Mouse (Mus musculus) frontal cortex, postnatal 14 days (tissue): Measurements from ENCODE around the gene Ubb.

Experiments used
- DNase-seq, 2 experiments: peaks; one replicate each; pipeline ENCODE4 v3.0.0; 2022; ENCODE audit warnings: low spot score in 2 of 2

Ubb gene

DNA sequence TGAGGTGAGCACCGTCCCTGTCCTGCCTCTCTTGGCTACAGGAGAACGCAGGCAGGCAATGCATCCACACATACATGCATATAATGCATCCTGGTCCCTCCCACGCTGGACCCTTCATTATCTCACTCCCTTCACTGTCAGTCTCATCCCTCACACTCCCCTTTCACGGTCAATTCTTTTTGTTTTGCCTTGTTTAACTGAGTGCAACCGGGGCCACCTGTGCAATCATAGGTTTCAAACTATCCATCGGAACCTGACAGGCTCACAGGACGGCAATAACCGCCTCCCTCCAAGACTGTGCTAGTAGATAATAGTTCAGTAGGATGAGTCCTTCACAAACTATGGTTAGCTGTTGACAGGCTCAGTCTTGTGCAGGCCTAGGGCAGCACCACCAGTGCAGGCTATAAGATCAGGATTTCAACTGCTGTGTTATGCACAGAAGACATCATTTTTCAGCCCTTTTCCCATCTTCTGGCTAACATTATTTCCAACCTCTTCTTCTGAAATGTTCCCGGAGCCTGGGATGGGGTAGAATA lies 33.8 kb downstream of the Ubb start:
- DNase-seq = no peak

DNA sequence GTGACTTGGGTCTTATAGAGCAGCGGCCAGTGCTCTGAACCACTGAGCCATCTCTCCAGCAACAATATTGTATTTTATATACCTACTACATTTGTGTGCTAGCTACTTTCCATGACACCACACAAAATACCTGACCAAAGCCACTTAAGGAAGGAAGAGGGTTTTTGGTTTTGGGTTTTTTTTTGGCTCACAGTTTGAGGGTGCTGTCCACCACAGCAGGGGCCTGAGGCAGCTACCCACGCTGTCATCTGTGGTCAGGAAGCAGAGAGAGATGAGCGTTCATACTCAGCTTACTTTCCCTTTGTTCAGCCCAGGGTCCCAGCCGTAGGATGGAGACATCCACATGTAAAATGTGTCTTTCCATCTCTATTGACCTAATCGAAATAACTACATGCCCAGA lies 36.1 kb downstream of the Ubb start:
- no peak for DNase-seq

DNA sequence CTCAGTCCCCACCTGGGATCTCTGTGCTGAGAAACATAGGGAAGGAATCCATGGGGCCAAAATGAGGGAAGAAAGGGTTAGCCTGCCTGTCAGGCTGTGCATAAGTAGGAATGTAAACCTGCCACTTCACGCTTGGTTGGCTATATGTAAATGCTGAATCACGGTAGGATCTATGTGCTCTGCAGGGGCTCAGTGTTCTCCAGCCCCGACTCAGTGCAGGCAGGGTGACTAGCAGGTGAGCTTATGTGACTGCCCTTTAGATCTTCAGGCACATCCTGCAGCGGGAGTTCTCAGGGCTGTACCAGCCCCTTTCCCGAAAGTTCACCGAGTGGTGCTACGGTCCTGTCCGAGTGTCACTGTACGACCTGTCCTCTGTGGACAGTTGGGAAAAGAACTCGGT lies 38.4 kb downstream of the Ubb start:
- DNase-seq = no peak

DNA sequence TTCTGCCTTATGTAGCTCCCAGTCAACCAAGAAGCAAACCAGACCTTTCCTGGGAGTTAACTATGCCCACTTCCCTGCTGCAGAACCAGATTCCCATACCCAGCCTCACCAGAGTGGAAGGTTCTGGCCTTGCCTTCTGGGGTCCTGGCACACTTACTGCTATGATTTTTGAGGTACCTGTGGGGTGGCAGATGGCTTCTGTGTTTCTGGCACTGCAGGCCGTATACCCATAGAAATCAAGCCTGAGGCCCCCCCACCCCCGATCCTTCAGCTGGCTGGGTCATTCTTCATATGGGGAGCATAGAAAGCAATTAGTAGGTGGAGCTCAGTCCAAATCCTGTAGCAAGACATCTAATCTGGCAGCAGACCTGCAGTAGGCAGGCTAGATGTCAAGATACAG lies 40.1 kb downstream of the Ubb start:
- no peak for DNase-seq

DNA sequence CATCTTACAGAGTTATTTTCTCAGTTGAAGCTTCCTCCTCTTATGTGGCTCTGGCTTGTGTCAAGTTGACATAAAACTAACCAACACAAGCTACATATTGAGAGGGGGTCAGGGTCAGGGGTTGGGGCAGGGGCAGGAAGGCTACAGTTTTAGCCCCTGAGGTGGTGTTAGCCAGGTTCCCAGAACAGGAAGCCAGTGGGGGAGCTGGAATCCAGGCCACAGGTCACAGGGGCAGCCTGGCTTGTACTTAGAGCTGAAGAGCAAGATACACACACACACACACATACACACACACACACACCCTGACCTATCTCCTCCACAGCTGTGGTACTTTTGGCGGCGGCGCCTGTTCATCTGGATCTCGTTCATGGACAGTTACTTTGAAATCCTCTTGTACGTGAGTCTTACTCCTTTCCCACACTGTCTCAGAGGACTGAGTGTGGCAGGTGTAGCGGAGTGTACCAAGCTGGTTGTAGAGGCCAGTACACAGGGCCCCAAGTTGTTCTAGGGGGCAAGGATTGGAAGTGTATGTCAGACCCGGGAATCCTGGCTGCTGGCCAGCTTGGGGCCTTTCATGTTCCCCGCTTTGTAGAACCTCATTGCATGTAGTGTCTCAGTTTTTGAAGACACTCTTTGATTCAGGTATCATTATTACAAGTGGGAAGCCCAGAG lies 41.1 kb downstream of the Ubb start:
- no peak for DNase-seq

DNA sequence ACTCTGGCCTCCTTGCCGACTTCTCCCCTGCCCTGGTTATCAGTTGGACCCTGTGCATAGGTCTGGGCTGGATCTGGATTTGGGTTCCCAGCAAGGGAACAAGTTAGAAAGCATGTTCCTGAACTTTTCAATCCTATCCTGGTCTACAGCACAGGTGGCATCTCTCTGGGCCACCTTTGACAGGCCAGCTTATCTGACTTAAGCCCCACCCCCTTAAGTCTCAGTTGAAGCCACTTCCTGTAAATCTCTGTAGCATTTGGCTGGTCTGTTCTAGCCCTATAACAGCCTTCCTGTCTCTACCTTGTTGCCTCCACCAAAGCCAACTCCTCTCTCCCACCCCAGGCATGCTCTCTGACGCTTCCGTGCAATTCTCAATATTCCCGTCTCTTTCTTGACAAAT lies 47.6 kb downstream of the Ubb start:
- DNase-seq = no peak

DNA sequence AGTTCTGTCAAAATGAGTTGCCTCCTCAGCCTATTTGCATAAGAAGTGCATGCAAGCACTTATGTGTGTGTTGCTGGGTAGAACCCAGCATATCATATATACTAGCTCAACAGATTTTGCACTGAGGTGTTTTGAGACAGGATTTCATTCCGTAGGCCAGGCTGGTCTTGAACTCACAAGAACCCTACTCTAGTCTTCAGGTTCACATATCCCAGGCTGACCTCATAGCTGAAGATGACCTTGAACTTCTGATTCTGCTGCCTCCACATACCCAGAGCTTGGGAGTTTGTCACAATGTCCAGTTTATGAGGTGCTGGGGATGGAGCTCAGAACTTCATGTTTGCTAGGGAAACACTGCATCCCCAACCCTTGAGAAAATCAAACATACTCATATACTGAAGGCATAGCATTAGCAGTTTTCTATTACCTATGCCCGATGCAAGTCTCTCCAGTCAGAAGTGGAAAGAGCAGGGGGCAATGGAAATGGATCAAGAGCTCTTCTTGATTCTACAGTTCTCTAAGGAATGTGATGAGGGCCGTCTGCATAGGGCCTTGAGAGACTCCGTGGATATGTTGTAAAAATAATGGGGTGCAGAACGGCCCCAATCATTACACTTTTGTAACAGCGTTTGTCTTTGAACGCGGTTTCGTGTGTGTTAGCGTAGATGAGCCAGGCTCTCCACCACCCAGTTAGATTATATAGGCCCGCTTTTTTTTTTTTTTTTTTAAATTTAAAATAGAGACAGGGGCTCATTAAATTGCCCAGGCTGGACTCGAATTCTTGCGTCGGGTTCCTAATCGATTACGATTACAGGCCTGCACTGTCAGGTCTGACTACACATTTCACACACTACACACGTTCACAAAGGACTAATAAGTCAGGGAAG lies 51.0 kb downstream of the Ubb start:
- DNase-seq = no peak
